Mouse (Mus musculus) large intestine, adult 2 months (tissue): ENCODE measurements around the gene Rcor2. TPM values are rescaled to one million over a fixed set of nuclear protein-coding genes. Genes with fewer than 3 reads are reported as not detected.

Experiments
- DNase-seq: peaks from one replicate; pipeline ENCODE4 v3.0.0-alpha.2; 2012; ENCODE audit warnings: low read depth, low spot score
- WGBS: fragments of 180-500 bp; shearing (Covaris S2); methylation state at CpG from one replicate; pipeline ENCODE4 v1.1.7; 2018; 5-methylcytosine and 5-hydroxymethylcytosine counted together
- polyA plus RNA-seq: library from polyadenylated mRNA; depleted of rRNA; stranded (reverse); fragments of >200 nt; gene quantifications from 2 replicates; pipeline ENCODE4 v1.2.3, GENCODE M21; 2012; rRNA removed

Gene Rcor2
- polyA plus RNA-seq, result 2.1 and 2.5 TPM in 2 replicates

GRCm38 (mm10) chr19:7267091-7267741, at the start of gene Rcor2:
TSS of gene Rcor2 (plus strand) at chr19:7267325.
- 5% methylated on average over 28 of the region's 28 CpGs for WGBS
- no peak for DNase-seq

DNA sequence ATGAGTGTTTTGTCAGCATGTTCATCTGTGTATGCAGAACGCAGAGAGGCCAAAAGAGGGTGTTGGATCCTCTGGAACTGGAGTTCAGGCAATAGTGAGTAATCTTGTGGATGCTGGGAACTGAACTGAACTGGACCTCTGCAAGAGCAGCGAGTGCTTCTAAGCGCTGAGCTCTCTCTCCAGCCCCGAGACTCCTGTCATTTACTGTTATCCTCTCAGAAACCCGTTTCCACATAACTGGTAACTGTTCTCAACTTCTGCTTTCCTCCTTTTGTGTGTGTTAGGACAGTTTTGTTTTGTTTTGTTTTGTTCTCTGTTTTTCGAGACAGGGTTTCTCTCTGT, 49.2 kb upstream of the Rcor2 start:
- 7% methylated on average over 6 of the region's 6 CpGs for whole genome bisulfite sequencing

DNA sequence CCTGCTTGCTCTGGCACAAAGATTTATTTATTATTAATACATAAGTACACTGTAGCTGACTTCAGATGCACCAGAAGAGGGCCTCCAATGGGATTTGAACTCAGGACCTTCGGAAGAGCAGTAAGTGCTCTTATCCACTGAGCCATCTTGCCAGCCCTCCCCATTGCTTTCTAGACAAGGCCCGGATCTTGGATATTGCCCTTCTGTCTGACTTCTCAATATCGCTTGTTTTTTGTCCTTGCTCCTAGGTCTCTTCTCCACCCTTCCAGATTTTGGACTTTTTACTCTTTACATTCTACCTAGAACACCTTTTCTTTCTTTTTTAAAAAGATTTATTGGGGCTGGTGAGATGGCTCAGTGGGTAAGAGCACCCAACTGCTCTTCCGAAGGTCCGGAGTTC, 48.4 kb upstream of the Rcor2 start:
- WGBS, result 96% methylated on average over 5 of the region's 5 CpGs
- no peak for DNase-seq

More for the DNA sequence above, 49.2 kb upstream of the Rcor2 start:
- no peak for DNase-seq

DNA sequence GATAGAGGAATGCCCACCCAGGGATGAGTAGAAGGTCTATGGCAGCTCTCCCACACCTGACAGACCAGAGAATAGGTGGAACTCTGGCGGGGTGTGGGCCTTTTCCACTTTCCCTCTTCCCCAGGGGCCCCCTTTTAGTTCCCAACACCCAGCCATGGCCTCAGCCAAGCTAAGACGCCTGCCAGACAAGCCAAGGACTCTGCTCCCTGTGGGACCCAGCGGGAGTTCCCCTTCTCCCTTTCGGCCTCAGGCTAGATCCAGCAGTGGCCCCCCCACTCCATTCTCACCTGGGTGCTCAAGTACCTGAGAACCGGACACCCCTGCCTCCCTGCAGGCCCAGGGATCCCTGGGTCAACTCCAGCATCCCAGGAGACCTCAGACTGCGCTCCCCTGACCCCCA, 44.9 kb upstream of the Rcor2 start:
- DNase-seq, result no peak
- WGBS, result 88% methylated on average over 6 of the region's 6 CpGs

GRCm38 (mm10) chr19:7223488-7223887, 43.6 kb upstream of the Rcor2 start:
- no peak for DNase-seq

- no peak for DNase-seq
- 93% methylated on average over 3 of the region's 3 CpGs for WGBS
These were observed 42.9 kb upstream of the Rcor2 start for GRCm38 (mm10) chr19:7224253-7224652.

GRCm38 (mm10) chr19:7225096-7225690, 41.9 kb upstream of the Rcor2 start:
- WGBS, result 63% methylated on average over 9 of the region's 9 CpGs
- DNase-seq, result no peak

- WGBS, result 16% methylated on average over 6 of the region's 6 CpGs
- peak; percentile 87 for DNase-seq
These were observed 40.6 kb upstream of the Rcor2 start for GRCm38 (mm10) chr19:7226511-7226914.

DNA sequence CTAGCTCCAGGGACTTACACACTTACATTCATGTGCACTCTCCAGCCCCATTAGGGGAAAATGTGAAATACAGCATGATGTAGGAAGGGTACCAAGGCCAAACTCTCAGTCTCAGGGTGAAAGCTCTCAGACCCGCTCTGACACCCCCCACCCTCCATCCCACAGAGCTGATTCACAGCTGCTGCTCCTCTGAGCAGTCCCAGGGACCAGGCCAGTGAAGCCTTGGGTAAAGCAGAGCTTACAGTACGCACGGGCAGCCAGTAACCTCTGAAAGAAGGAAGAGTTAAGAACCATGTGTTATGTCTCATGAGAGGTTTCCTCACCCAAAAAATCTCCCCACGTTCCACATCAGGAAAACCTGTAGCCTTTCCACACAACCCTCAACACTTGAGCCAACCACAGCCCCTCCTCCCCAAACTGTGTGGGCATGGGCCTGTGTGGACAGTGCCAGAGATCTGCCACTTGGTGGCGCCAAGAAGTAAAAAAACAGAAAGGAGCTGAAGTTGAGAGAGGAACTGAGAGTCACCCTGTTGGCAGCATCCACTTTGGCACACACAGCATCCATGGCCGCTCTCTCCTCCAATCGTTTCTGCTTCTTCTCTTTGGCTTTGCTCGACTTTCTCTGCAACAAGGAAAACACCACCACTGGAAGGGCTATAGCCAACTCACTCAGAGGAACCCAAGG, 32.4 kb upstream of the Rcor2 start:
- DNase-seq, result no peak
- 46% methylated on average over 8 of the region's 8 CpGs for WGBS

DNA sequence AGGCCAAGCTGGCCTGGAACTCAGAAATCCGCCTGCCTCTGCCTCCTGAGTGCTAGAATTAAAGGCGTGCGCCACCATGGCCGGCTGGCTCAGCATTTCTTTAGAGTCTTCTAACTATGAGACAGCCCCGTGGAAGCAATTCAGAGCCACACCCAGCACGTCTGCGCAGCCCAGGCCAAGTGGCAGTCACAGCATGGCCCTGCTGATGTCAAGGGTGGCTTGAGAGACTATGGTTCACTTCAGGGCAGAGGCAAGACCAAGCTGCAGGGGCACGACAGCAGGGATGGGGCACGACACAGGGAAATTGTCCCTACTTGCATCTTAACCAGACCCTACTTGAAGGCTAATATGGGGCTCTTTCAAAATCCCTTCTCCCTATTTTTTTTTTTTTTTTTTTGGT, 31.7 kb upstream of the Rcor2 start:
- 64% methylated on average over 9 of the region's 9 CpGs for WGBS
- DNase-seq, result no peak

DNA sequence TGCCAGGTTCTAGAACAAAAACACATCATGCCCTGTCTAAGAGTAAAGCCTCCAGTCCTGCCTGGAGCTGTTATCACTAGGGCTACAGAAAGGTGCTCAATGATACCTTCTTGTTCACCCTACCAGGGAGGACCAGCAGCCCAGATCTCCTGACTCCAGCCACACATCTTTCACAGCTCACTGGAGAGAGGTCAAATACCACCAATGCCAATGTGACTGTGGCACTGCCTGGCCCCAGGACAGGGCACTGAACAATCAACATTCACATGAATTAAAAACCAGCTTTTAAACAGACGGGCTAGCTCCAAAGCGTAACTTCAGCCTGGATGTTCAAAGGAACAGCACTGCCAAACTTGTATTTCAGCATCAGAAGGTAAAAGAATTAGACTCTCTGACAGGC, 31.1 kb upstream of the Rcor2 start:
- WGBS, result 97% methylated on average over 2 of the region's 2 CpGs
- no peak for DNase-seq

- 90% methylated on average over 4 of the region's 4 CpGs for WGBS
These were observed 30.4 kb upstream of the Rcor2 start for GRCm38 (mm10) chr19:7236742-7237141.

GRCm38 (mm10) chr19:7239574-7239973, 27.6 kb upstream of the Rcor2 start:
- DNase-seq, result no peak
- 78% methylated on average over 3 of the region's 3 CpGs for WGBS

More at GRCm38 (mm10) chr19:7236742-7237141, 30.4 kb upstream of the Rcor2 start:
- DNase-seq, result no peak

- under 1% methylated on average over 13 of the region's 13 CpGs for WGBS
- no peak for DNase-seq
These were observed 26.8 kb upstream of the Rcor2 start for GRCm38 (mm10) chr19:7240291-7240690.

DNA sequence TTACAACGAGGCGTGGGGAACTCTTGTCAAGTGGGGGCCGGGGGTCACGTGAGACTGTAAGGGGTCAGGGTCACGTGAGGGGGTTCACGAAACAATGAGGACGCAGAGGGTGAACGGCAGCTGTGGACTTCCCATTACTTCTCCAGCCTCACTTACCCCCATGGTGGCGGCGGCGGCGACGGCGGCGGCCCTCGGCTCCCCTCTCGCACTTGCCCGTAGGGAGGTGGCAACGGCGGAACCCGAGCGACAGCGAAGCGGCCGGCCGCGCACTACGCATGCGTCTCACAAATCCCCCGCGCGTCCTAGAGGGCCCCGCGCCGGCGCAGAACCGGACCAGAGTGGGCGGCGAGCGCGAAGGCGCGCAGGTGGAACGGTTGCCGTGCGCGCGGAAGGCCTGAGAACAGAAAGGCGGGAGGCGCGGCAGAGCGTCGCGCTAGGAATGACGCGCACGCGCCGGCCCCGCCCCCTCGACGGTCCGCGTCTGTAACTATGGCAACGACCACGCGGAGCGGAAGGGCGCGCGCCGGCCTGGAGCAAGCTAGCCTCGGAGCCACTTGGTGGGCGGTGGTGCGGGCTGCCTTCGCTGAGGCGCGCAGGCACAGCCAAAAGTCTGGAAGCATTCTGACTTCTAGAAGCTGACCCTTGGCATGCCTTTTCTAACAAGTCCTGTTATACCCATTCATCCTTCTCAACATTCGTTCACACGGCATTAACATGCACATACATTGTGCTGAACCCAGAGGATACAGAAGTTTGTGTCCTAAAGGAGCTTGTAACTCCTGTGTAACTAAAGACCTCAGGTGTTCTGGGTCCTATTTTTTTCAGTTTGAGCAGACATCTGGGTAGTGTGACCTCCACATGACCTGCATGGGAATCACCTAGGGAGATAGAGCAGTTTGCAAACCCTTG, 26.1 kb upstream of the Rcor2 start, which contains the start of gene Naa40:
Gene Naa40 (minus strand): TSS at position 402 of the 909 bp plus-strand sequence.
- 1% methylated on average over 80 of the region's 80 CpGs for WGBS
- peak; percentile 60 for DNase-seq

GRCm38 (mm10) chr19:7246021-7246420, 21.1 kb upstream of the Rcor2 start:
- DNase-seq, result no peak
- WGBS, result 39% methylated on average over 3 of the region's 3 CpGs

- 23% methylated on average over 5 of the region's 5 CpGs for WGBS
These were observed 9.2 kb upstream of the Rcor2 start for GRCm38 (mm10) chr19:7257881-7258280.

DNA sequence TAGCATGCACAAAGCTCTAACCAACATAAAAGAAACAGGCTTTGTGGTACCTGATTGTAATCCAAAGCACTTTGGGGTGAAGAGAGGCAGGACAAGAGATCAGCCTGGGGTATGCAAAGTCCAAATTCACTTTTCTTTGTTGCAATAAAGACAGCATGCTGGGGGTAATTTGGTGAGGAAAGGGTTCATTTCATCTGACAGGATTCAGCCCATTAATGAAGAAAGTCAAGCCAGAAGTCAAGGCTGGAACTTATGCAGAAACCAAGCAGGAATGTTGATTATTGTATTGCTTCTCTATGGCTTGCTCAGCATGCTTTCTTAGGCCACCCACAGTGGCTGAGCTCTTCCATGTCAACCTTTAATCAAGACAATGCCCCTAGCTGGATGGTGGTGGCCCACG, 5.6 kb upstream of the Rcor2 start:
- whole genome bisulfite sequencing, result 91% methylated on average over 1 of the region's 1 CpGs
- DNase-seq, result no peak

More at GRCm38 (mm10) chr19:7257881-7258280, 9.2 kb upstream of the Rcor2 start:
- no peak for DNase-seq

DNA sequence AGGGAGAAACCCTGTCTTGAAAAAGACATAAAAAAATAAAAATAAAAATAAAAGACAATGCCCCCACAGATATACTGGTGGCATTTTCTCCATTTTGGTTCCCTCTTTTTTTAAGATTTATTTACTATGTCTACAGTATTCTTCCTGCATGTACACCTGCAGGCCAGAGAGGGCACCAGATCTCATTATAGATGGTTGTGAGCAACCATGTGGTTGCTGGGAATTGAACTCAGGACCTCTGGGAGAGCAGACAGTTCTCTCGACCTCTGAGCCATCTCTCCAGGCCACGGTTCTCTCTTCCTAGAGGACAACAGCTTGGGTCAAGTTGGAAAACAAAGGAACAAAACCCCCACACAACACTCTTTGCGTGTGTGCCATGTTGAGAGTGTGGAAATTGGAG, 5.2 kb upstream of the Rcor2 start:
- no peak for DNase-seq
- 94% methylated on average over 3 of the region's 3 CpGs for whole genome bisulfite sequencing

DNA sequence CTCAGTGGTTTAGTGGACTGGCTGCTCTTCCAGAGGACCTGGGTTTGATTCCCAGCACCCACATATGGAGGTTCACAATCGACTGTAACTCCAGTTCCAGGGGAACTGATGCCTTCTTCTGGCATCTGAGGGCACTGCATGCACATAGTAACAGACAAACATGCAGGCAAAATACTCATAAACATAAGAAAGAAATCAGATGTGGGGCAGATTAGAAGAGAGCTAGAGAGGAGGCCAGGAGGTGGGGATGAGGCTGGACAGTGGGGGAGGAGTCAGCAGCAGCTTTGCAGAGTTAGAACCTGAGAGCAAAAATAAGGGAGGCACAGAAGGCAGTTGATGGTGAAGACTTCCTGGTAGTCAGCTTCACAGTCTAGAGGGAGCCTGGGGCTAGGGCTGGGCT, 4.5 kb upstream of the Rcor2 start:
- WGBS, result 93% methylated on average over 1 of the region's 1 CpGs
- no peak for DNase-seq
